Mouse (Mus musculus): Measurements from ENCODE around the gene Zkscan3. TPM values are rescaled to one million over a fixed set of nuclear protein-coding genes. Genes with fewer than 3 reads are reported as not detected.

Gene Zkscan3
- polyA plus RNA-seq (2017; shearing (Covaris generic)): 74.5 TPM

DNA sequence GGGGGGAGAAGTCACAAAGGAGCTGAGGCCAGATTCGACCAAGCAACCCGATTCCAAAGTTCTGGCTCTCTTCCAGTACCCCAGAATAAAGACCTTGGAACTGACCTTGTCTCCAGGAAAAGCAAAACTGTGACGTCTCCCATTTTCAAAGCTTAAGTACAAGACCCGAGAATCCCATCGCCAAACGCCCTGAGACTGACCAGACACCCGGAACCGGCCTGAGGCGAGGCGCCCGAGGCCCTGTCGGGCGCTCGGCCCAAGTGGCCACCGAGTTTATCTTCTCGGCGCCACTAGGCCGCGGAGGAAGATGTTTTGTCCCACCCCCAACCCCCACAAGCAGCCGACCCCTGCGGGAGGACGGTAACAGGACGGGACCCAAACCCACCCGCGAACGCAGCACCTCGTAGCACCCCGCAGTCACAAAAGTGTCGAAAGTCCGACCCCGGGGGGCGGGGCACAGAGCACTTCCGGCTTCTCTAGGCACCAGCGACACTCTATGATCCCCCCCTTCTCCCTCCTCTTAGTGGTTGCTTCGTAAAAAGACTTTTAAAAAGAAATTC, at the start of gene Zkscan3:
Gene Zkscan3, minus strand, starts transcription at position 469 of the 560 bp plus-strand sequence.

DNA sequence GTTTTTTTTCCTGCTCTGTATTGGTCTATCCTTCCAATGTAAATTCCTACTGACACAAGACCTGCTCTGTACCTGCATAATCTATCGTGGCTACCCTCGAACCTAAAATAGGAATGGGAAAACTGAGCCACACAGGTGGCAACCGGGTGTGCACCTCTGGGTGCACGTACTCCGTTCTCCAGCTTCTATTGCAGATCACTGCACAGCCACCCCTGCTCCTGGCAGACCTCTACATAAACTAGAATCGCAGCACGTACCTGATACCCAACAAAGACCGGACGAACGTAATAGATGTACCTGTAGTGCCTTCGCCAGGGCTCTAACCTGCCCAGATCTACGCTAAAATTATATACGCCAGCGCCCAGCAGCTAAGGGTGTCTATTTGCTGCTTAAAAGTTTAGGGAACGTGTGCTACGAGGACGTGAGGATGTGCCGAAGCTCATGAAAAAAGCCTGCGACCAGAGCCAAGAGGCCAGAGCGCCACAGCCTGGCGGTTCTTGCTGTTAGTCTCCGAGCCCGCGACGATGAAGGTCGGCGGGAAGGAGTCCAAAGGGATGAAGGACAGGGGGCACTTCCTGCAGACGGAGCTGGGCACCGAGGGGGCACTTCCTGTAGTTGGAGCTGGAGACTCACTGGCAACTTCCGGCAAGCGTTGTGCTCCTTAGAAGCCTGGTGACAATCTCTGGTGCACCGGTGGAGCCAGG, 38.1 kb upstream of the Zkscan3 start, which contains the start of gene Pgbd1:
Gene Pgbd1, minus strand, starts transcription at position 556 of the 704 bp plus-strand sequence.

DNA sequence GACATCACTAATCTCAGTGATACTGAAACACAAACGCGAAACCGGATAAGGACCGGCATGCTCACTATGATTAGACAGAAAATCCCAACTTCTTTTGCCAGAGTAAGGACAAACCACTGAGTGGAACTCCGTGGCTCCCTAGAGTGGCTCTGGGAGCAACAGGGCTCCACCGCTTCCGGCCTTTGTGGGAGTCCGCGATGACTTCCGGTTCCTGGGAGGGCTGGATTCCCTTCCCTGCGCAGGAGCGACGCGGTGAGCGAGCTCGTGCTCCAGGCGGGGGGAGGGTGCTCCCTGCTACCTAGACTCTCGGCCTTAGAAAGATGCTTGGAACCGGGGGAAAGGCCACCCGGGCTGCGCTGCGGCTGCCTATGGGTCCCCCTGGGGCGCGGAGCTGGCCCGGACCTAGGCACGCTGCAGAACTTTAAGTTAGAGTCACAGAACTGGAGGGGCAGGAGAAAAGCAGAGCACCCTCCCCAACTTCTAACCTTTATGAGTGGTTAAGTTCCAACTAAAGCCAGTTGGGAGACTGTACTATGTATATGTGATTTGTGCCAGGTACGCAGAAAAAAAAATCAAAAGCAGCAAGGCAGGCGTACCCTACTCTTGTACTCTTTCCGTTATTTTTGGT, 39.8 kb downstream of the Zkscan3 start, which contains the start of gene Zscan12:
Gene Zscan12, plus strand, starts transcription at position 200 of the 628 bp plus-strand sequence.

DNA sequence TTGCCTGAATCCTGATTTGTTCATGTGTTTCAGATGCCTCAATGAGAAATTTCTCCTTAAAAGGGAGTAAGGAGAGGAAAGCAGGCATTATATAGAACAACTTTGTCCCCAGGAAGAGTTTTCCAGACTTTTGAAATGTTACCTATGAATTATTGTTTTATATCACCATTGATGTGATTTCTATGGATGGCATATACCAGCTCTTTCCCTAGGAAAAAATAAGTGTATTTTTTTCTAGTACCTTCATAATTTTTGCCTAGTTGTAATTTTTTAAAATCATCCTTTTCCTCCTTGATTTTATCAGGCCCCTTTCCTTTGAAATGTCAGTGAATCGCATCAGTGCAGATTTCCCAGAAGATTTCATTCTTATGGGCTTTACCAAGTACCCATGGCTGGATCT, 55.9 kb downstream of the Zkscan3 start, which contains the start of gene Olfr1367:
Gene Olfr1367, plus strand, starts transcription at position 301 of the 400 bp plus-strand sequence.

Other genes with a start within 250 kb of the Zkscan3 start
- 29.1 TPM for gene Trim27, start 223.3 kb downstream of the Zkscan3 start, polyA plus RNA-seq (2017; shearing (Covaris generic))
- gene Gpx5, start 110.0 kb downstream of the Zkscan3 start, polyA plus RNA-seq (2017; shearing (Covaris generic)): not detected
- gene Gpx6, start 90.6 kb downstream of the Zkscan3 start, polyA plus RNA-seq (2017; shearing (Covaris generic)): not detected
- gene Olfr1367, start 55.8 kb downstream of the Zkscan3 start, polyA plus RNA-seq (2017; shearing (Covaris generic)): not detected
- 15.3 TPM for gene Zscan12, start 39.9 kb downstream of the Zkscan3 start, polyA plus RNA-seq (2017; shearing (Covaris generic))
- 0.96 TPM for gene Pgbd1, start 38.3 kb upstream of the Zkscan3 start, polyA plus RNA-seq (2017; shearing (Covaris generic))
- 12.8 TPM for gene Zscan26, start 51.0 kb upstream of the Zkscan3 start, polyA plus RNA-seq (2017; shearing (Covaris generic))
- 0.20 TPM for gene Nkapl, start 65.8 kb upstream of the Zkscan3 start, polyA plus RNA-seq (2017; shearing (Covaris generic))
- gene Zkscan4, start 76.2 kb upstream of the Zkscan3 start, polyA plus RNA-seq (2017; shearing (Covaris generic)): not detected
- not detected for gene Gm10065, start 76.7 kb upstream of the Zkscan3 start, polyA plus RNA-seq (2017; shearing (Covaris generic))
- not detected for gene AK157302, start 92.5 kb upstream of the Zkscan3 start, polyA plus RNA-seq (2017; shearing (Covaris generic))
- 11.1 TPM for gene Gm11273, start 98.7 kb upstream of the Zkscan3 start, polyA plus RNA-seq (2017; shearing (Covaris generic))
- 10.4 TPM for gene Zkscan8, start 128.4 kb upstream of the Zkscan3 start, polyA plus RNA-seq (2017; shearing (Covaris generic))
- not detected for gene Olfr1366, start 140.1 kb upstream of the Zkscan3 start, polyA plus RNA-seq (2017; shearing (Covaris generic))
- 0.20 TPM for gene Olfr1535, start 157.1 kb upstream of the Zkscan3 start, polyA plus RNA-seq (2017; shearing (Covaris generic))
- gene Olfr1364, start 179.0 kb upstream of the Zkscan3 start, polyA plus RNA-seq (2017; shearing (Covaris generic)): not detected
- gene Olfr1362, start 211.3 kb upstream of the Zkscan3 start, polyA plus RNA-seq (2017; shearing (Covaris generic)): not detected
- not detected for gene Olfr11, start 239.8 kb upstream of the Zkscan3 start, polyA plus RNA-seq (2017; shearing (Covaris generic))